In the genomic region with DNA sequence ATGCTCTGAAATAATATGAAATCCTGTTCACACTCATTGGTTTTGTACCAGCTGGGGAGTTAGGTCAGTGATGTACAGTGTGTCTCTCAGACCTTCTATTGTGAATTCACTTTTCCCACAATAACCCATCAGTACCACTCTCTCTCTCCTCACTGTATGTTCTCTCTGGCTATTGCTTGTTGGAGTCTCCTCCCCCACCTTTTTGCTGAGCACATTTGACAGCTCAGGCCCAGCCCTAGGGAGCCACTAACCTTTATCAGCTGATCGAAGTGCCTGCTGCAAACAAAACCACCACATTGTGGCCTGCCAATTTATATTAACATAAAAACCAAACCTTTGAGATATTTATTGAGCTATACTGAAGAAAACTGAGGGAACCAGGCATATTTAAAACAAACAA, we compare ENCODE assay signal across 12 mouse cellular contexts. TPM values are rescaled to one million over a fixed set of nuclear protein-coding genes. Genes with fewer than 3 reads are reported as not detected.
DNase-seq lines count a peak whose midpoint lies in the region; ATAC-seq and TF ChIP-seq lines count a peak whose summit lies in the region.
"Had no signal": no experiment of that assay in that cellular context is flagged by ENCODE, and none has a peak within 500 bp of the region (broad histone marks: within the 10 kb centered on the region; RNA-seq: fewer than 3 reads in every experiment).

No protein-coding gene starts in this region.

- ATAC-seq in kidney, embryonic 15.5 days (replicated peaks; ENCODE audit: low FRiP score), result no peak
- no peak for ATAC-seq in forebrain, postnatal 0 days
- peak; percentile 44 for ATAC-seq in midbrain, embryonic 14.5 days (ENCODE audit: low FRiP score, low TSS enrichment)
- ATAC-seq: CD4-positive, CD25-positive, alpha-beta regulatory T cell, adult 4 months; liver, postnatal 0 days had no signal

- no peak overlapping the region for H3K4me3 ChIP-seq in kidney, embryonic 15.5 days (replicated peaks)
- peak overlapping the region; percentile 74 for H3K4me3 ChIP-seq in embryonic facial prominence, embryonic 10.5 days
- peak overlapping the region; percentile 81 for H3K4me3 ChIP-seq in forebrain, postnatal 0 days (ENCODE audit: low read depth, low read length)
- peak overlapping the region; percentile 88 for H3K4me3 ChIP-seq in midbrain, embryonic 14.5 days (replicated peaks; ENCODE audit: low read depth, low read length)

- H3K9ac ChIP-seq in kidney, embryonic 15.5 days, result no peak overlapping the region
- peak overlapping the region; percentile 85 for H3K9ac ChIP-seq in forebrain, postnatal 0 days
- H3K9ac ChIP-seq in midbrain, embryonic 14.5 days (replicated peaks; ENCODE audit: low read length), result peak overlapping the region; percentile 84
- H3K9ac ChIP-seq: heart, embryonic 15.5 days; liver, postnatal 0 days had no signal

- DNase-seq in kidney, adult 18-20 months, result no peak
- no peak for DNase-seq in embryonic facial prominence, embryonic 10.5 days (ENCODE audit: low spot score)
- peak; percentile 35 for DNase-seq in forebrain, postnatal 0 days
- DNase-seq in midbrain, embryonic 14.5 days, result peak; percentile 63
- DNase-seq in embryo, embryonic 10.5 days (ENCODE audit: low spot score), result no peak
- DNase-seq in testis, postnatal 10 days (ENCODE audit: low spot score), result no peak
- no peak for DNase-seq in gastrocnemius, adult 8-10 months (ENCODE audit: low spot score in 2 of 2)
- DNase-seq: liver, postnatal 0 days; right cerebral cortex, adult 18-20 months had no signal

- TF ChIP-seq CTCF in forebrain, postnatal 0 days (IDR thresholded peaks at IDR 0.05; ENCODE audit: low read depth), result no peak

- peak overlapping the region; percentile 92; the same call in 1 of the 2 replicates for H3K4me2 ChIP-seq in kidney, embryonic 15.5 days
- peak overlapping the region; percentile 52 for H3K4me2 ChIP-seq in forebrain, postnatal 0 days (ENCODE audit: low read depth)
- H3K4me2 ChIP-seq in midbrain, embryonic 14.5 days (ENCODE audit: low read length), result peak overlapping the region; percentile 67

- no peaks in the 10 kb centered on the region for H3K9me3 ChIP-seq in kidney, embryonic 15.5 days (replicated peaks)
- H3K9me3 ChIP-seq in embryonic facial prominence, embryonic 10.5 days, result no peaks in the 10 kb centered on the region
- no peaks in the 10 kb centered on the region for H3K9me3 ChIP-seq in forebrain, postnatal 0 days (ENCODE audit: low read length)
- H3K9me3 ChIP-seq in midbrain, embryonic 14.5 days (ENCODE audit: control insufficient read depth, low read length), result no peaks in the 10 kb centered on the region
- H3K9me3 ChIP-seq: heart, embryonic 15.5 days had no signal

- peaks cover 10% of the 10 kb centered on the region for H3K4me1 ChIP-seq in kidney, embryonic 15.5 days
- peaks cover 9% of the 10 kb centered on the region for H3K4me1 ChIP-seq in embryonic facial prominence, embryonic 10.5 days
- peaks cover 5% of the 10 kb centered on the region; the same call in 1 of the 2 replicates for H3K4me1 ChIP-seq in forebrain, postnatal 0 days (ENCODE audit: insufficient read depth)
- H3K4me1 ChIP-seq in midbrain, embryonic 14.5 days (ENCODE audit: control insufficient read depth, insufficient read depth, low read length), result peaks cover 12% of the 10 kb centered on the region
- H3K4me1 ChIP-seq: heart, embryonic 15.5 days had no signal

- peaks cover 9% of the 10 kb centered on the region; the same call in 1 of the 2 replicates for H3K27me3 ChIP-seq in kidney, embryonic 15.5 days
- peaks cover 12% of the 10 kb centered on the region; the same call in 1 of the 2 replicates for H3K27me3 ChIP-seq in embryonic facial prominence, embryonic 10.5 days (replicated peaks; ENCODE audit: low read depth, poor library complexity, severe bottlenecking)
- no peaks in the 10 kb centered on the region for H3K27me3 ChIP-seq in forebrain, postnatal 0 days (ENCODE audit: insufficient read depth, low read length)
- no peaks in the 10 kb centered on the region for H3K27me3 ChIP-seq in midbrain, embryonic 14.5 days (ENCODE audit: control insufficient read depth, insufficient read depth, low read length)

- H3K36me3 ChIP-seq in kidney, embryonic 15.5 days, result no peaks in the 10 kb centered on the region
- H3K36me3 ChIP-seq in embryonic facial prominence, embryonic 10.5 days (replicated peaks), result peaks cover 7% of the 10 kb centered on the region
- peaks cover 7% of the 10 kb centered on the region; the same call in 1 of the 2 replicates for H3K36me3 ChIP-seq in forebrain, postnatal 0 days (ENCODE audit: insufficient read depth)
- no peaks in the 10 kb centered on the region for H3K36me3 ChIP-seq in midbrain, embryonic 14.5 days (ENCODE audit: control insufficient read depth, insufficient read depth, low read length)
- H3K36me3 ChIP-seq: heart, embryonic 15.5 days had no signal

- no peak overlapping the region for H3K27ac ChIP-seq in kidney, embryonic 15.5 days
- H3K27ac ChIP-seq in embryonic facial prominence, embryonic 10.5 days (replicated peaks), result no peak overlapping the region
- peak overlapping the region; percentile 88; the same call in 1 of the 2 replicates for H3K27ac ChIP-seq in forebrain, postnatal 0 days (ENCODE audit: low read depth, low read length)
- H3K27ac ChIP-seq in midbrain, embryonic 14.5 days (replicated peaks; ENCODE audit: low read depth, low read length), result peak overlapping the region; percentile 91
- H3K27ac ChIP-seq: heart, embryonic 15.5 days had no signal

- WGBS in kidney, embryonic 15.5 days, result 53% methylated on average over 1 of the region's 1 CpGs
- 65% methylated on average over 1 of the region's 1 CpGs for WGBS in embryonic facial prominence, embryonic 10.5 days
- 23% methylated on average over 1 of the region's 1 CpGs for WGBS in forebrain, postnatal 0 days
- 22% methylated on average over 1 of the region's 1 CpGs for WGBS in midbrain, embryonic 14.5 days

RNA-seq across cellular contexts. Expression of a gene that starts 1.6 kb away (rescaled TPM):
- 22.1 and 26.5 TPM in 2 replicates for polyA plus RNA-seq in kidney, embryonic 15.5 days (2015; fragmentation: Nextera tagmentation; extraction: Ambion mirVana)
- 31.9 and 34.3 TPM in 2 replicates for polyA plus RNA-seq in embryonic facial prominence, embryonic 10.5 days (2016; fragmentation: Nextera tagmentation; extraction: Ambion mirVana)
- total RNA-seq in forebrain, postnatal 0 days (2014; rRNA removed), result 164 and 185 TPM in 2 replicates
- polyA plus RNA-seq in forebrain, postnatal 0 days (2015; fragmentation: Nextera tagmentation; extraction: Ambion mirVana), result 224 and 406 TPM in 2 replicates
- polyA plus RNA-seq in midbrain, embryonic 14.5 days (2014; fragmentation: Nextera tagmentation; extraction: Ambion mirVana), result 244 and 248 TPM in 2 replicates
- total RNA-seq in gastrocnemius, adult 8-10 months (2022), result 1 to 10 TPM; 2.2 to 4.7 (median 3.6) TPM

RNA-seq across cellular contexts. Expression of a gene that starts 16.0 kb away (rescaled TPM):
- 31.1 and 35.1 TPM in 2 replicates for polyA plus RNA-seq in kidney, embryonic 15.5 days (2015; fragmentation: Nextera tagmentation; extraction: Ambion mirVana)
- 13.6 and 16.5 TPM in 2 replicates for polyA plus RNA-seq in embryonic facial prominence, embryonic 10.5 days (2016; fragmentation: Nextera tagmentation; extraction: Ambion mirVana)
- total RNA-seq in forebrain, postnatal 0 days (2014; rRNA removed), result 36.2 and 44.7 TPM in 2 replicates
- polyA plus RNA-seq in forebrain, postnatal 0 days (2015; fragmentation: Nextera tagmentation; extraction: Ambion mirVana), result 39.5 and 40.8 TPM in 2 replicates
- 29.0 and 34.3 TPM in 2 replicates for polyA plus RNA-seq in midbrain, embryonic 14.5 days (2014; fragmentation: Nextera tagmentation; extraction: Ambion mirVana)
- total RNA-seq in gastrocnemius, adult 8-10 months (2022), result 1 to 10 TPM; 3.9 to 6.2 (median 4.5) TPM

RNA-seq across cellular contexts. Expression of a gene that starts 50.0 kb away (rescaled TPM):
- polyA plus RNA-seq in kidney, embryonic 15.5 days (2015; fragmentation: Nextera tagmentation; extraction: Ambion mirVana), result 143 and 144 TPM in 2 replicates
- 81.0 and 99.2 TPM in 2 replicates for polyA plus RNA-seq in embryonic facial prominence, embryonic 10.5 days (2016; fragmentation: Nextera tagmentation; extraction: Ambion mirVana)
- total RNA-seq in forebrain, postnatal 0 days (2014; rRNA removed), result 50.3 and 55.1 TPM in 2 replicates
- polyA plus RNA-seq in forebrain, postnatal 0 days (2015; fragmentation: Nextera tagmentation; extraction: Ambion mirVana), result 74.0 and 78.6 TPM in 2 replicates
- polyA plus RNA-seq in midbrain, embryonic 14.5 days (2014; fragmentation: Nextera tagmentation; extraction: Ambion mirVana), result 61.8 and 73.0 TPM in 2 replicates
- 10 to 100 TPM; 12.8 to 16.0 (median 14.7) TPM for total RNA-seq in gastrocnemius, adult 8-10 months (2022)

Comparison
In these comparisons a context has a peak if more than half of its experiments do, and no peak if none do; other contexts are left out.
1. H3K27ac ChIP-seq: peak in forebrain, postnatal 0 days (single experiment) and midbrain, embryonic 14.5 days (single experiment); none in kidney, embryonic 15.5 days (single experiment) and embryonic facial prominence, embryonic 10.5 days (single experiment).
2. DNase-seq: peak in forebrain, postnatal 0 days (single experiment) and midbrain, embryonic 14.5 days (single experiment); none in kidney, adult 18-20 months (single experiment), embryonic facial prominence, embryonic 10.5 days (single experiment), embryo, embryonic 10.5 days (single experiment), testis, postnatal 10 days (single experiment) and gastrocnemius, adult 8-10 months (0 of 2).
3. Peak in every context shown above with its lines, with median percentiles within 50 percentile points of each other: H3K4me2 ChIP-seq.